Mouse (Mus musculus): ENCODE measurements around the gene Ly6g6e. TPM values are rescaled to one million over a fixed set of nuclear protein-coding genes. Genes with fewer than 3 reads are reported as not detected.

The Ly6g6e gene
- total RNA-seq, 1 experiment from 2014 or later: not detected

Other genes starting within 250 kb of the Ly6g6e start
- 38.0 and 38.6 TPM in 2 replicates for gene Stk19, start 240.0 kb upstream of the Ly6g6e start, total RNA-seq (2021)
- gene Dxo, start 239.9 kb upstream of the Ly6g6e start, total RNA-seq (2021): 65.0 and 65.5 TPM in 2 replicates
- gene Skiv2l, start 226.7 kb upstream of the Ly6g6e start, total RNA-seq (2021): 55.0 and 60.0 TPM in 2 replicates
- 54.4 and 58.4 TPM in 2 replicates for gene Nelfe, start 226.5 kb upstream of the Ly6g6e start, total RNA-seq (2021)
- gene Cfb, start 214.4 kb upstream of the Ly6g6e start, total RNA-seq (2021): 36.2 and 180 TPM in 2 replicates
- 13.8 and 15.2 TPM in 2 replicates for gene Zbtb12, start 197.4 kb upstream of the Ly6g6e start, total RNA-seq (2021)
- not detected in 2 replicates for gene Gm20547, start 194.9 kb upstream of the Ly6g6e start, total RNA-seq (2021)
- gene C2, start 178.6 kb upstream of the Ly6g6e start, total RNA-seq (2021): 43.2 and 54.5 TPM in 2 replicates
- gene Ehmt2, start 178.4 kb upstream of the Ly6g6e start, total RNA-seq (2021): 112 and 134 TPM in 2 replicates
- 1.5 and 1.7 TPM in 2 replicates for gene Slc44a4, start 162.4 kb upstream of the Ly6g6e start, total RNA-seq (2021)
- 19.3 and 25.2 TPM in 2 replicates for gene Neu1, start 145.6 kb upstream of the Ly6g6e start, total RNA-seq (2021)
- gene Hspa1b, start 117.7 kb upstream of the Ly6g6e start, total RNA-seq (2021): 29.6 and 90.6 TPM in 2 replicates
- not detected in 2 replicates for gene Gm20481, start 107.0 kb upstream of the Ly6g6e start, total RNA-seq (2021)
- gene Hspa1a, start 104.7 kb upstream of the Ly6g6e start, total RNA-seq (2021): 12.7 and 38.7 TPM in 2 replicates
- gene Hspa1l, start 104.2 kb upstream of the Ly6g6e start, total RNA-seq (2021): 0.34 and 0.37 TPM in 2 replicates
- 39.4 and 44.2 TPM in 2 replicates for gene Lsm2, start 95.0 kb upstream of the Ly6g6e start, total RNA-seq (2021)
- gene Vars, start 75.9 kb upstream of the Ly6g6e start, total RNA-seq (2021): 55.3 and 71.7 TPM in 2 replicates
- 0.85 and 1.2 TPM in 2 replicates for gene Vwa7, start 60.3 kb upstream of the Ly6g6e start, total RNA-seq (2021)
- 1.3 and 1.7 TPM in 2 replicates for gene Sapcd1, start 48.9 kb upstream of the Ly6g6e start, total RNA-seq (2021)
- 1.8 and 3.6 TPM in 2 replicates for gene Msh5, start 30.2 kb upstream of the Ly6g6e start, total RNA-seq (2021)
- 83.0 and 109 TPM in 2 replicates for gene Clic1, start 26.9 kb upstream of the Ly6g6e start, total RNA-seq (2021)
- gene Ddah2, start 17.9 kb upstream of the Ly6g6e start, total RNA-seq (2021): 24.2 and 30.6 TPM in 2 replicates
- gene Ly6g6c, start 11.5 kb upstream of the Ly6g6e start, total RNA-seq (2021): not detected in 2 replicates
- gene Mpig6b, start 10.7 kb upstream of the Ly6g6e start, total RNA-seq (2021): 0.26 and 0.71 TPM in 2 replicates
- gene Ly6g6d, start 1.2 kb downstream of the Ly6g6e start, total RNA-seq (2021): 1.1 and 1.7 TPM in 2 replicates
- not detected in 2 replicates for gene Ly6g6f, start 8.7 kb downstream of the Ly6g6e start, total RNA-seq (2021)
- 69.7 and 76.3 TPM in 2 replicates for gene Abhd16a, start 12.4 kb downstream of the Ly6g6e start, total RNA-seq (2021)
- gene Ly6g5c, start 31.4 kb downstream of the Ly6g6e start, total RNA-seq (2021): not detected in 2 replicates
- gene Ly6g5b, start 38.5 kb downstream of the Ly6g6e start, total RNA-seq (2021): 0.33 and 1.1 TPM in 2 replicates
- 11.3 and 12.3 TPM in 2 replicates for gene Gpank1, start 44.6 kb downstream of the Ly6g6e start, total RNA-seq (2021)
- gene Csnk2b, start 45.2 kb downstream of the Ly6g6e start, total RNA-seq (2021): 210 and 214 TPM in 2 replicates
- 23.6 and 24.8 TPM in 2 replicates for gene D17H6S53E, start 49.5 kb downstream of the Ly6g6e start, total RNA-seq (2021)
- gene Apom, start 55.1 kb downstream of the Ly6g6e start, total RNA-seq (2021): 3.3 and 35.6 TPM in 2 replicates
- 357 and 375 TPM in 2 replicates for gene Bag6, start 58.3 kb downstream of the Ly6g6e start, total RNA-seq (2021)
- gene Prrc2a, start 88.0 kb downstream of the Ly6g6e start, total RNA-seq (2021): 246 and 247 TPM in 2 replicates
- gene Aif1, start 99.2 kb downstream of the Ly6g6e start, total RNA-seq (2021): 3.3 and 5.6 TPM in 2 replicates
- 5.6 and 11.9 TPM in 2 replicates for gene Lst1, start 111.5 kb downstream of the Ly6g6e start, total RNA-seq (2021)
- 4.3 and 35.6 TPM in 2 replicates for gene Ltb, start 117.5 kb downstream of the Ly6g6e start, total RNA-seq (2021)
- 0.33 and 1.4 TPM in 2 replicates for gene Tnf, start 125.1 kb downstream of the Ly6g6e start, total RNA-seq (2021)
- gene Lta, start 128.4 kb downstream of the Ly6g6e start, total RNA-seq (2021): 0.33 and 2.7 TPM in 2 replicates
- 0.67 TPM in 1 of 2 replicates, not detected in the other for gene Gm16181, start 143.9 kb downstream of the Ly6g6e start, total RNA-seq (2021)
- gene Atp6v1g2, start 156.8 kb downstream of the Ly6g6e start, total RNA-seq (2021): 7.0 and 8.2 TPM in 2 replicates
- gene Nfkbil1, start 158.9 kb downstream of the Ly6g6e start, total RNA-seq (2021): 15.3 and 17.7 TPM in 2 replicates
- 200 and 232 TPM in 2 replicates for gene Ddx39b, start 164.8 kb downstream of the Ly6g6e start, total RNA-seq (2021)
- 93.3 and 154 TPM in 2 replicates for gene H2-D1, start 185.8 kb downstream of the Ly6g6e start, total RNA-seq (2021)
- gene H2-Q1, start 243.5 kb downstream of the Ly6g6e start, total RNA-seq (2021): 1.7 and 2.7 TPM in 2 replicates